Comparison of ENCODE assay signal across 23 mouse cellular contexts in the genomic region with DNA sequence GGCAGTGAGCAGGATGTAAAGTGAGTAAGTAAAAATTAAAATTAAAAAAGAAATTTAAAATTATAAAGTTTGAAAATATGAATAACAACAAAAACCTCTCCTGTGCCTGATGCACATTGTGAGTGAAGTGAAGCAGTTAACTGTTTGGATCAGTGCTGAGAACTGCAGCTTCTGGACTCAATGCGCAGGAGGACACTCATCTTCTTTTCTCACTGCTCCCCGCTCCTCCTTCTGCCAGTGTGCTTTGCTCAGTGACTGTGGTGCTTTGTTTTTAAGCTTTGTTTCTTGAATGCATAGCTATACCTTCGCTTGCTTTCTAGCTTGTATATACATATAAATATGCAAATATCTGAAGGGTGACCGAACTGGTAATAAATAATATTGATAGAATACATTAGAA. TPM values are rescaled to one million over a fixed set of nuclear protein-coding genes. Genes with fewer than 3 reads are reported as not detected.
"Had no signal": no experiment of that assay in that cellular context is flagged by ENCODE, and none has a peak within 500 bp of the region (broad histone marks: within the 10 kb centered on the region; RNA-seq: fewer than 3 reads in every experiment).

No protein-coding gene starts in this region.

- H3K9me3 ChIP-seq: midbrain, embryonic 10.5 days; midbrain, embryonic 12.5 days; neural tube, embryonic 13.5 days; neural tube, embryonic 15.5 days had no signal

- H3K36me3 ChIP-seq: midbrain, embryonic 10.5 days; midbrain, embryonic 12.5 days; neural tube, embryonic 13.5 days; neural tube, embryonic 15.5 days had no signal

- DNase-seq: lung, adult 18-20 months; lung, embryonic 14.5 days; lung, postnatal 10 days; lung, postnatal 4 days; midbrain, embryonic 14.5 days; retina, postnatal 1 day; right cerebral cortex, adult 18-20 months; right cerebral cortex, postnatal 25 days; right cerebral cortex, postnatal 4 days; spleen, adult 18-20 months; thymus, adult 18-20 months; thymus, postnatal 14 days; thymus, postnatal 36 days had no signal

- H3K4me2 ChIP-seq: lung, embryonic 14.5 days; midbrain, embryonic 12.5 days; neural tube, embryonic 13.5 days; neural tube, embryonic 15.5 days had no signal

- H3K4me1 ChIP-seq: midbrain, embryonic 10.5 days; midbrain, embryonic 12.5 days; neural tube, embryonic 13.5 days; neural tube, embryonic 15.5 days had no signal

- H3K9ac ChIP-seq: lung, embryonic 14.5 days; midbrain, embryonic 12.5 days; neural tube, embryonic 13.5 days; neural tube, embryonic 15.5 days had no signal

- H3K27ac ChIP-seq: midbrain, embryonic 10.5 days; midbrain, embryonic 12.5 days; neural tube, embryonic 13.5 days; neural tube, embryonic 15.5 days had no signal

- H3K4me3 ChIP-seq: midbrain, embryonic 10.5 days; midbrain, embryonic 12.5 days; myocyte; neural tube, embryonic 13.5 days; neural tube, embryonic 15.5 days had no signal

- H3K27me3 ChIP-seq: midbrain, embryonic 12.5 days; neural tube, embryonic 13.5 days; neural tube, embryonic 15.5 days had no signal

- ATAC-seq: midbrain, embryonic 16.5 days had no signal

RNA-seq across cellular contexts. Expression of gene AI481877, which starts 30.1 kb away (rescaled TPM):
- polyA plus RNA-seq: lung, embryonic 14.5 days; lung, embryonic 16.5 days; midbrain, embryonic 10.5 days; midbrain, embryonic 12.5 days; midbrain, embryonic 14.5 days; midbrain, embryonic 16.5 days; neural tube, embryonic 11.5 days; neural tube, embryonic 13.5 days; small intestine, adult 2 months; stomach, embryonic 14.5 days had no signal
